Mouse (Mus musculus) E14TG2a.4 (cell line): Measurements from ENCODE around the gene Tmc6.

Experiments used
- CTCF ChIP-seq: conservative IDR thresholded peaks from 2 replicates; pipeline ENCODE4 v1.5.1; 2014; ENCODE audit warnings: low read length
- NANOG ChIP-seq: IDR thresholded peaks from 2 replicates; pipeline ENCODE4 v1.6.1; 2014; ENCODE audit warnings: borderline replicate concordance, low read length, mixed read lengths
- POU5F1 ChIP-seq: IDR thresholded peaks from 2 replicates; pipeline ENCODE4 v1.6.1; 2014; ENCODE audit warnings: low read length, borderline replicate concordance

DNA sequence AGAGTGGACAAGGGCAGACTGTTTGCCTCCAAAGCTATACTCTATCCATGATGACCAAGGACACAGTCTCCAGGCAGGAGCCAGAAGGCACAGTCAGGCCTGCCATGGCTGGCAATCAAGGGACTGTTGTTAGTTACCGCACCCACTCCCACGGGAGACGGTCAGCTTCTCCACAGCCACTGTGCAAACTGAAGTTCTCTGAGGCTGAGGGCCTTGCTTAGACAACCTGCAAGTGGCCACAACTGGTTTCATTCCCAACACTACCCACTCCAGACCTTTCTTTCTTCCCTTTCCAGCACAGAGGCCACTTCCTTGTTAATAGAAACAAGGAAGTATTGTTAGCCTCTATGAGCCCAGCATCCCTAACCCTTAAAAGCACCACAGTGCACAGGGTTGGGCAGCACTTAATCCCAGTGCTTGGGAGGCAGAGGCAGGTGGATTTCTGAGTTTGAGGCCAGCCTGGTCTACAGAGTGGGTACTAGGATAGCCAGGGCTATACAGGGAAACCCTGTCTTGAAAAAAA is 21.2 kb upstream of the Tmc6 start:
- TF ChIP-seq CTCF: no peak
- no peak for TF ChIP-seq NANOG
- TF ChIP-seq POU5F1: no peak
